Mouse (Mus musculus) embryonic facial prominence, embryonic 12.5 days (tissue): Measurements from ENCODE around the gene Ccdc102a. TPM values are rescaled to one million over a fixed set of nuclear protein-coding genes. Genes with fewer than 3 reads are reported as not detected.

Experiments used
- ATAC-seq: fragments of 200-750 bp; cut with Nextera tagmentation; 2 replicates; pipeline ENCODE4 v1.8.0; 2017; ENCODE audit not compliant: insufficient number of reproducible peaks, insufficient read depth, low FRiP score, low TSS enrichment
- H3K27ac ChIP-seq: fragments of 300-500 bp; sonication (generic); 2 replicates; pipeline ENCODE4 v1.5.1; 2016; ENCODE audit warnings: mild to moderate bottlenecking
- H3K27me3 ChIP-seq: fragments of 300-500 bp; sonication (generic); 2 replicates; pipeline ENCODE4 v1.6.1; 2016; ENCODE audit warnings: mild to moderate bottlenecking, moderate library complexity
- H3K36me3 ChIP-seq: fragments of 300-500 bp; sonication (generic); 2 replicates; pipeline ENCODE4 v1.6.1; 2016; ENCODE audit warnings: mild to moderate bottlenecking
- H3K4me1 ChIP-seq: fragments of 300-500 bp; sonication (generic); 2 replicates; pipeline ENCODE4 v1.6.1; 2016
- H3K4me2 ChIP-seq: fragments of 300-500 bp; sonication (generic); replicated peaks from 2 replicates; pipeline ENCODE4 v1.6.1; 2016; ENCODE audit warnings: mild to moderate bottlenecking, moderate library complexity
- H3K4me3 ChIP-seq: fragments of 300-500 bp; sonication (generic); 2 replicates; pipeline ENCODE4 v1.5.1; 2016; ENCODE audit warnings: mild to moderate bottlenecking
- H3K9ac ChIP-seq: fragments of 300-500 bp; sonication (generic); 2 replicates; pipeline ENCODE4 v1.6.1; 2016; ENCODE audit warnings: mild to moderate bottlenecking, moderate library complexity
- H3K9me3 ChIP-seq: fragments of 300-500 bp; sonication (generic); 2 replicates; pipeline ENCODE4 v1.6.1; 2016; ENCODE audit warnings: mild to moderate bottlenecking, moderate library complexity
- WGBS: fragments of 180-500 bp; shearing (Covaris S2); methylation state at CpG from one replicate; pipeline ENCODE4 v1.1.7; 2016; 5-methylcytosine and 5-hydroxymethylcytosine counted together
- polyA plus RNA-seq: library from polyadenylated mRNA; unstranded; fragments of >200 nt; fragmentation: Nextera tagmentation; extraction: Ambion mirVana; gene quantifications from 2 replicates; pipeline ENCODE4 v1.2.1, GENCODE M21; 2016

The Ccdc102a gene
- polyA plus RNA-seq, 1 experiment from 2014 or later: 51.9 TPM

DNA sequence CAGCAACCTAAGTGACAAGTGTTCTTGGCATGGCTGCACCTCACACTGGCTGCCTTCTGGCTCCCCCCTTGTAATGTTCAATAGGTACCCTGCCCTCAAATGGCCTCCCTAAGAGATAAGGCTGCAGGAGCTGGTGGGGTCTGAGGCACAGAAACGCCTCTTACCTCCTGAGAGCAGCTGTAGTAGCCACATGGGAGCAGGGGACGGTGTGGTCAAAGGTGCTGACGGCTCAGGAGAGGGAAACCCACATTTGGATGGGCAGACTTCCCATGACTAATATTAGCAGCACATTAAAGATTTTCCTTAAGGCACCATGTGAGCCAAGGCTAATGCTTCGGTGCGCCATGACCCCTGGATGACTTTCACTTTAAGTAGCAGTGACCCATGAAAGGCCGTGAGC, 17.3 kb downstream of the Ccdc102a start:
- peaks cover 19% of the 10 kb centered on the region for H3K4me1 ChIP-seq

DNA sequence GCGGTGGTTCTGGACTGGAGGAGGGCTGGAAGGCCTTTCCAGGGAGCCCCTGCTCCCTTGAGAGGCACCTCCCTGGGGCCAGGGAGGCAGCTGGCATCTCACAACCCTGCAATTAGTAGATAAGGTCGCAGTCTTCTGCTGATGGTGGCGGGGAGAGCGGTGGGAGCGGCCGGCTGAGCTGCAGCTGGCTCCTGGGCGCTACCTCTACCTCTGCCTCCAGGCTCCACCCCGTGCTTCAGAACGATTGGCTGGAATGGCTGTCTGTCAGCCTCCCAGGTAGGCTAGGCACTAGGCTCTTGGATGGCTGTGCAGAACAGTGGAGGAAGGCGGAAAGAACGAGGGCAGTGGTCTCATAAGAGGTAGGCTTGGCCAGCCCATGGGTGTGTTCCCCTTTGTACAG, 18.6 kb downstream of the Ccdc102a start:
- Histone ChIP-seq H3K27me3 (no peaks in the 10 kb centered on the region), H3K4me1 (peaks cover 16% of the 10 kb centered on the region), H3K36me3 (peaks cover 23% of the 10 kb centered on the region), H3K4me3 (no peak overlapping the region), H3K9me3 (no peaks in the 10 kb centered on the region), H3K9ac (0 out of 2 replicates have a peak overlapping the region, but pooled peaks have one; percentile 7), H3K27ac (no peak overlapping the region), H3K4me2 (peak overlapping the region; percentile 36)
- no peak for ATAC-seq
- 12% methylated on average over 11 of the region's 11 CpGs for WGBS

More for the DNA sequence above, 17.3 kb downstream of the Ccdc102a start:
- no peaks in the 10 kb centered on the region for H3K27me3 ChIP-seq
- ATAC-seq: no peak
- no peak overlapping the region for H3K4me3 ChIP-seq
- H3K4me2 ChIP-seq: no peak overlapping the region
- no peak overlapping the region for H3K9ac ChIP-seq
- H3K9me3 ChIP-seq: no peaks in the 10 kb centered on the region
- peaks cover 37% of the 10 kb centered on the region for H3K36me3 ChIP-seq
- no peak overlapping the region for H3K27ac ChIP-seq
- whole genome bisulfite sequencing: 13% methylated on average over 6 of the region's 6 CpGs

DNA sequence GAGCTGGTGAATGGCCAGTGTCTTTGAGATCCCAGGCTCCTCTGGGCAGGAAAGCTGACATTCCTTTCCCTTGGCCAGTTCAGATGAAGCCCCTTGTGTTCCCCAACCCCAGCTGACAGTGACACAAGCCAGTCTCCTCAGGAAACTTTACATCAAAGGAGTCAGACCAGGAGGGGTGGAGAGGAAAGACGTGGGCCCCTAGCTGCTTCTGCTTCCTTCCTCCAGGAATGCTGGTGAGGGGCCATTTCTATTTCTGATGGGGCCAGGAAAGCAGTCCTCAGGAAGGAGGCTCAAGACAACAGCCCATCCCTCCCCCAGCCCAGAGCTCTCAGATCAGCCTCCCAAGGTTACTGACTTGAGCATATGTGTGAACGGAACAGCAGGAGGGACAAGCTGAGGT, 25.0 kb downstream of the Ccdc102a start:
- Histone ChIP-seq H3K36me3 (no peaks in the 10 kb centered on the region), H3K9ac (no peak overlapping the region), H3K27me3 (no peaks in the 10 kb centered on the region), H3K27ac (no peak overlapping the region), H3K4me1 (no peaks in the 10 kb centered on the region), H3K4me2 (no peak overlapping the region), H3K9me3 (no peaks in the 10 kb centered on the region), H3K4me3 (no peak overlapping the region)
- 43% methylated on average over 2 of the region's 2 CpGs for WGBS
- ATAC-seq: no peak

- no peak overlapping the region for H3K9ac ChIP-seq
- WGBS: 37% methylated on average over 14 of the region's 14 CpGs
- H3K36me3 ChIP-seq: no peaks in the 10 kb centered on the region
- H3K27ac ChIP-seq: no peak overlapping the region
- H3K9me3 ChIP-seq: no peaks in the 10 kb centered on the region
- no peaks in the 10 kb centered on the region for H3K4me1 ChIP-seq
- H3K4me2 ChIP-seq: no peak overlapping the region
- H3K4me3 ChIP-seq: no peak overlapping the region
- no peak for ATAC-seq
- no peaks in the 10 kb centered on the region for H3K27me3 ChIP-seq
These were observed 29.4 kb downstream of the Ccdc102a start for GRCm38 (mm10) chr8:94888383-94889036.

DNA sequence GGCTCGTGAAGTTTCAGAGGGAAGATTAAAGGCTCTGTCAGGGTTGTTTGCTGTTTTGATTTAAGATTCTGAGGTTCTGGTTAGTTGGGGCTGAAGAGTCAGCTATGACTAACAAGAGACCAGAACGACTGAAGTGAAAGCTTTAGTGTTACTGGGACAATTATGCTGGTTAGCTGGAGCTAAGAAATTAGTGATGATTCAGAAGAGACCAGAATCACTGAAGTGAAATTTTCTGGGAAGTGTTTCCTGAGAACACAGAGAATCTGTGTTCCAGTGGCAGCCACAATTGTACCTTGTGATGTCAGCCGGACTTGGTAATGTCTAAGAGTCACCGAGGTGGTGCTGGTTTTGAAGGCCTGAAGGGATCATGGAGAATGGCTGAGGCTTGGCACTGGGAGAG, 37.2 kb downstream of the Ccdc102a start:
- no peak overlapping the region for H3K9ac ChIP-seq
- H3K9me3 ChIP-seq: no peaks in the 10 kb centered on the region
- no peak overlapping the region for H3K4me2 ChIP-seq
- H3K27me3 ChIP-seq: no peaks in the 10 kb centered on the region; the same call in 1 of the 2 replicates
- no peak for ATAC-seq
- H3K27ac ChIP-seq: no peak overlapping the region
- H3K4me3 ChIP-seq: no peak overlapping the region
- H3K4me1 ChIP-seq: no peaks in the 10 kb centered on the region
- 75% methylated on average over 4 of the region's 4 CpGs for WGBS
- H3K36me3 ChIP-seq: no peaks in the 10 kb centered on the region

GRCm38 (mm10) chr8:94876820-94877219, 41.1 kb downstream of the Ccdc102a start:
- Histone ChIP-seq H3K9me3 (no peaks in the 10 kb centered on the region), H3K36me3 (no peaks in the 10 kb centered on the region), H3K27ac (no peak overlapping the region), H3K27me3 (peaks cover 14% of the 10 kb centered on the region), H3K4me3 (no peak overlapping the region), H3K9ac (no peak overlapping the region), H3K4me1 (peaks cover 21% of the 10 kb centered on the region), H3K4me2 (peak overlapping the region; percentile 90)
- 43% methylated on average over 3 of the region's 3 CpGs for WGBS
- no peak for ATAC-seq

DNA sequence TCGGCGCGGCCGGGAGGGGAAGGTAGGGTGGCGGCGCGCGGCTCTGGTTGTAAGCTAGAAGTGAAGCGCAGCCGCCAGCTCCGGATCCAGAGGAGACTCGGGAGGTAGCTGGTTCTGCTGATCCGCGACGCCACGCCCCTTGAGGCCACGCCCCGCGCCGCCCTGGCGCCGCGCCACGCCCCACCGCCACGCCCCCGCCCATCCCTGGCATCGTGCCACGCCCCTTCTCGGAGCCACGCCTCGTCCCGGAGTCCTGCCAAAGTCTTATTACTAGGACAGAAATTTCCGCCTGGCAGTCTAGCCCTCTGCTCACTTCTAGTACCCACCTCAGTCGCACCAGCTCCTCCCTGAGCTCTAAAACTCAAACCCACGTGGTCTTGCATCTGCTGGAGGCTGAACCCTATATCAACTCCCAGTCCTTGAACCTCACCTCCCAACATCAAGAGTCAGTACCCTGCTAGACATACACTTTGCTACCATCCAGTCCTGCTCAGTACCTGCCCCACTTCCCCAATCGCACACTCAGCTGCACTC, 41.6 kb downstream of the Ccdc102a start, which contains the start of gene Dok4:
Gene Dok4, minus strand, starts transcription at position 134 of the 534 bp plus-strand sequence.
- Histone ChIP-seq H3K9me3 (no peaks in the 10 kb centered on the region), H3K36me3 (no peaks in the 10 kb centered on the region), H3K27ac (peak within 1 kb of the TSS; percentile 63; the same call in 1 of the 2 replicates), H3K27me3 (peaks cover 14% of the 10 kb centered on the region), H3K4me3 (peak within 1 kb of the TSS; percentile 64), H3K4me1 (peaks cover 27% of the 10 kb centered on the region), H3K4me2 (peak within 1 kb of the TSS; percentile 90), H3K9ac (peak within 1 kb of the TSS; percentile 65)
- under 1% methylated on average over 28 of the region's 37 CpGs for WGBS
- ATAC-seq: peak; percentile 59; the same call in 1 of the 2 replicates

GRCm38 (mm10) chr8:94875871-94876150, 42.1 kb downstream of the Ccdc102a start:
- peak overlapping the region; percentile 63; the same call in 1 of the 2 replicates for H3K27ac ChIP-seq
- no peak for ATAC-seq
- 0% methylated on average over 15 of the region's 20 CpGs for WGBS
- H3K36me3 ChIP-seq: no peaks in the 10 kb centered on the region
- H3K9me3 ChIP-seq: no peaks in the 10 kb centered on the region
- H3K4me1 ChIP-seq: peaks cover 29% of the 10 kb centered on the region
- peak overlapping the region; percentile 90 for H3K4me2 ChIP-seq
- H3K4me3 ChIP-seq: peak overlapping the region; percentile 64
- H3K27me3 ChIP-seq: peaks cover 14% of the 10 kb centered on the region
- peak overlapping the region; percentile 65 for H3K9ac ChIP-seq

DNA sequence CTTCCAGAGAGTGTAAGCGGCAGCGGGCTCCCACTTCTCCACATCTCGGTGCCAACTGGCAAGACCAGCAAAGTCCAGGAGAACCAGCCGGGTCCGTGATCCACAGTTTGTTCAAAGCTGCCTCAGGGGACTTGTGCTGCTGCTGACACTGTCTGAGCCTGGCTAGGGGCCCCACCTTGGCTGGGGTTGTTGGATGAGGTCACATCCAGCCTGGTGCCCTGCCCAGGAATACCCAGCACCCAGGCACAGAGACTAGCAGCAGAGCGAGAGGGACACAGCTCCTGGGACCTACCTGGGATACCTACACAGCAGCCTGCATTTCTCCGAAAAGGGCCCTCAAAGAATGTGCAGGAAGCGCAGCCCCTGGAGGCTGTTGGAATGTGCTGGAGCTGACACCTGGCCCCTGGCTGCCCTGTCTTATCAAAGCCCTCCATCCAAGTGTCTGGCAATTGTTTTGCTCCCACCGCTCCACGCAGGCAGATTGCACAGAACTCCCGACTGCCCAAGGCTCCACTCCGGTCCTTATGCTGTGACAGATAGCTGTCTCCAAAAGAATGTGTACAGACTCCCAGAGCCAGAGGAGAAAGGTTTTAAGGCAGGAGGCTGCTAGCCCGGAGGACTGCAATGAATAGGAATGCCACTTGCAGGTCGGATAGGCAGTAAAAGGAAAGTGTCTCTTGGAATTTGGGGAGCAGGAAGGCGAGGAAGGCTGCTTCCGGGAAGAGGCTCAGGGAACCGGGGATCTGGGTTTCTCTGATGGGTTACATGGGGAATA, 42.6 kb downstream of the Ccdc102a start:
- Histone ChIP-seq H3K4me1 (peaks cover 33% of the 10 kb centered on the region), H3K4me3 (peak overlapping the region; percentile 64), H3K9me3 (no peaks in the 10 kb centered on the region), H3K36me3 (no peaks in the 10 kb centered on the region), H3K4me2 (peak overlapping the region; percentile 90), H3K27ac (no peak overlapping the region; the same call in 1 of the 2 replicates), H3K27me3 (peaks cover 14% of the 10 kb centered on the region), H3K9ac (peak overlapping the region; percentile 65)
- ATAC-seq: no peak
- WGBS: 14% methylated on average over 17 of the region's 17 CpGs

GRCm38 (mm10) chr8:94874358-94874757, 43.5 kb downstream of the Ccdc102a start:
- ATAC-seq: no peak
- Histone ChIP-seq H3K36me3 (no peaks in the 10 kb centered on the region), H3K4me3 (peak overlapping the region; percentile 64; the same call in 1 of the 2 replicates)

DNA sequence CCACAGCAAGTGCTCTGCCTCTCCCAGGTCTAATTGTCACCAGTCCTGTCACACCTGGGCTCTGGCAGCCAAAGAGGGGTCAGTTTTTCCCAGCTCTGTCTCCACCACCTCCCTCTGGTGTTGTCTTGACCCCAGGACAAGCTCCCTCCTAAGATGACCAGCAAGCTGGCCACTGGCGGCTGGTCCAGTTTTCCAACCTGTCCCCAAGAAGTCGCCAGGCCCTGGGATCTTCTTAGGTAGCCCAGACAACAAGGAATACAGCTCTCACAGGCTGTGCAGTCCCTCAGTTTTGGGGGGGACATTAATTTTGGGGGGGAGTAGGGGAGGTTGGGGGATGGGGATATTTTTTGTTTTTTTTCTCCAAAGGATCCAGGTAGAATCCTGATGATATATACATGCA, 45.3 kb downstream of the Ccdc102a start:
- Histone ChIP-seq H3K27ac (no peak overlapping the region), H3K36me3 (no peaks in the 10 kb centered on the region), H3K9me3 (no peaks in the 10 kb centered on the region), H3K9ac (no peak overlapping the region), H3K4me3 (no peak overlapping the region), H3K4me1 (peaks cover 42% of the 10 kb centered on the region), H3K27me3 (peaks cover 20% of the 10 kb centered on the region), H3K4me2 (no peak overlapping the region)
- no peak for ATAC-seq
- WGBS: 46% methylated on average over 2 of the region's 2 CpGs

More at GRCm38 (mm10) chr8:94874358-94874757, 43.5 kb downstream of the Ccdc102a start:
- Histone ChIP-seq H3K4me2 (no peak overlapping the region), H3K27me3 (peaks cover 20% of the 10 kb centered on the region), H3K9ac (no peak overlapping the region), H3K9me3 (no peaks in the 10 kb centered on the region), H3K4me1 (peaks cover 42% of the 10 kb centered on the region), H3K27ac (no peak overlapping the region)
- 14% methylated on average over 6 of the region's 6 CpGs for WGBS

DNA sequence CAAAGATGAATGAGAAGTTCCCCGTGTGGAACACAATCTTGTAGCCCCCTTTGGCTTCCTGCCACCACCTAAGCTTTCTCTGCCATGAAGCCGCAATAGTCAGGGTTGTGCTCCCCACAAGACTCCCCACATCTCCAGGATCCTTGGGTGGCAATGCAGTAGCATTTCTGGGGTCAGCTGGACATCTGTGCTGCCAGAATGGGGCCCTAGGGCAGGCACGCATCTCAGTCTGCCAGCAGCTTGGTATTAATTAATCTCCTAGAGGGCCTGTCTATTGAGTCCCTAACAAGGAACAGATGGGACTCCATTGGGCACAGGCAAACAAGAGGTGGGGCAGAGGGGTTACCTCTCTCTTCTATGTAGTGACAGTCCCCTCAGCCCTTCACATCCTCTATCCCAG, 45.7 kb downstream of the Ccdc102a start:
- peaks cover 20% of the 10 kb centered on the region for H3K27me3 ChIP-seq
- H3K9ac ChIP-seq: no peak overlapping the region
- 0 out of 2 replicates have a peak, but pooled peaks cover under 1% of the 10 kb centered on the region for H3K36me3 ChIP-seq
- WGBS: 15% methylated on average over 3 of the region's 3 CpGs
- H3K4me2 ChIP-seq: no peak overlapping the region
- no peak overlapping the region for H3K4me3 ChIP-seq
- no peaks in the 10 kb centered on the region for H3K9me3 ChIP-seq
- no peak for ATAC-seq
- peaks cover 42% of the 10 kb centered on the region for H3K4me1 ChIP-seq
- no peak overlapping the region for H3K27ac ChIP-seq
